Mouse (Mus musculus): ENCODE results near the gene 5031439G07Rik. TPM values are rescaled to one million over a fixed set of nuclear protein-coding genes. Genes with fewer than 3 reads are reported as not detected.
"Not testable (repeated sequence)": the region's sequence is repeated elsewhere in the genome, so short reads cannot be mapped to it uniquely, and the experiment has no call there.

The 5031439G07Rik gene
- polyA plus RNA-seq (2014; fragmentation: Nextera tagmentation; extraction: Ambion mirVana) = 4.6 and 8.1 TPM in 2 replicates

DNA sequence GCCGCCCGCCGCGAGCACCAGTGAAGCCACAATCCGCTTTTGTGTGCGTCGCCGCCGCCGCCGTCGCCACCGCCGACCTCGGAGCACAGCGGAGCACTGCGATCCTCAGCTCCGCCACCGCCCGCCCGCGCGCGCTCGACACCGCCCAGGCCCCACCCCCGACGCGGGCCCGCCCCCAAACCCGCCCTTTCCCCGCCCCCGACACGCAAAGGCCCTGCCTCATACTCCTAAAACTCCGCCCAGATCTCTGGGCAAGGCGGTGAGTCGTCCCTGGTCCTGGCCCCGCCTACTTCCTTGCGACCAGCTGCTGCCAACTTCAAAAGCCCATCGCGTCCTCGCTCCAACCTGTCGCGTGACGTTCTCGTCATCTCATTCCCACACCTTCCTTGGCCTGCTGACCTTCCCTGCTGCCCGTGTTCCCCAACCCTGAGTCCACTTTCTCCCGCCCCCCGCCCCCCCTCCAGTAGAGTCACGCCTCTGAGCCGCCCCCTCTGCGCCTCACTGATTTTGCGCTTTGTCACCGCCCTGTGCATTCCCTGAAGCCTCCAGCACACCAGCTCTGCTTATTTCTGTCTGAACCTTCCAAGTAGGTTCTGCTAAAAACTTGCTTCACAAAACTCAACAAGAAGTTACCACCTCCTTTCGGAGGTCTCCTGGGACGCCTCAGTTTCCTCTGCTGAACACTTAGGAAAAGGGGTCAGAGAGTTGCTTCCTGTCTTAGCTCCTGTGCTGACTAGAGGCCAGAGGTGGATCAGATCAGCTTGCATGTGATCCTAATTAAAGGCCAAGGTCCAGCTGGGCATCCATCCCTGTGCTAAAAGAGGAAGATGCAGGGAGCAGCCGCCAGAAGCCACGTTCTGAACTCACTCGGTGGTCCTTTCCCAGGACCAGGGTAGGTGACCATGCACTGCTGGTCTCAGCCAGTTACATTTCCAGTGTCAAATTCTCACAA is at the start of gene 5031439G07Rik:
5031439G07Rik (minus strand) TSS at position 678 of the 952 bp plus-strand sequence.
- Histone ChIP-seq H3K4me2 (peak within 1 kb of the TSS; percentile 72), H3K27ac (ENCODE audit: low read depth, low read length) (0 out of 2 replicates have a peak within 1 kb of the TSS, but pooled peaks have one; percentile 25), H3K4me1 (ENCODE audit: control insufficient read depth, insufficient read depth, low read length) (peaks cover 10% of the 10 kb centered on the region), H3K9me3 (replicated peaks; ENCODE audit: control insufficient read depth, low read length) (no peaks in the 10 kb centered on the region), H3K9ac (ENCODE audit: low read depth, low read length) (peak within 1 kb of the TSS; percentile 85), H3K27me3 (ENCODE audit: control insufficient read depth, insufficient read depth, low read length) (no peaks in the 10 kb centered on the region), H3K4me3 (ENCODE audit: low read depth, low read length) (peak within 1 kb of the TSS; percentile 74), H3K36me3 (ENCODE audit: control insufficient read depth, insufficient read depth, low read length) (no peaks in the 10 kb centered on the region)
- WGBS (ENCODE audit: insufficient replicate concordance) = under 1% methylated on average over 50 of the region's 59 CpGs
- ATAC-seq (replicated peaks; ENCODE audit: insufficient number of reproducible peaks, low FRiP score, low TSS enrichment) = peak; percentile 88

DNA sequence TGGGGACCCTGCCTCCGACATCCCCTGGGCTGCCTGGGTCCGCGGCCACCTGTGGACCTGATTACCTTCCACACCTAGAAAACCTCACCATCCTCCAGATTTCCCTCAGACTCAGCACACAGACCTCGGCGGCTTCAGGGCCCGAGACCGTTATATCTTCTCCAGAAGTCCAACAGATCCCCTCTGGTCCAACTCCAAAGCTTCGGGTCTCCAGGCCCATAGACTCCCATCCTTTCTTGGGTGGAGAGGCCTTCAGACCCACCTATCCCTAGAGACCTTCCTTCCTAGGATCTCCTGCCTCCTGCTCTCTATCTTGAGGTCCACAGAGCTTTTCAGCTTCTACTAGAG is 49.0 kb upstream of the 5031439G07Rik start:
- ATAC-seq (replicated peaks; ENCODE audit: insufficient number of reproducible peaks, low FRiP score, low TSS enrichment) = no peak
- WGBS (ENCODE audit: insufficient replicate concordance) = 5% methylated on average over 8 of the region's 8 CpGs

DNA sequence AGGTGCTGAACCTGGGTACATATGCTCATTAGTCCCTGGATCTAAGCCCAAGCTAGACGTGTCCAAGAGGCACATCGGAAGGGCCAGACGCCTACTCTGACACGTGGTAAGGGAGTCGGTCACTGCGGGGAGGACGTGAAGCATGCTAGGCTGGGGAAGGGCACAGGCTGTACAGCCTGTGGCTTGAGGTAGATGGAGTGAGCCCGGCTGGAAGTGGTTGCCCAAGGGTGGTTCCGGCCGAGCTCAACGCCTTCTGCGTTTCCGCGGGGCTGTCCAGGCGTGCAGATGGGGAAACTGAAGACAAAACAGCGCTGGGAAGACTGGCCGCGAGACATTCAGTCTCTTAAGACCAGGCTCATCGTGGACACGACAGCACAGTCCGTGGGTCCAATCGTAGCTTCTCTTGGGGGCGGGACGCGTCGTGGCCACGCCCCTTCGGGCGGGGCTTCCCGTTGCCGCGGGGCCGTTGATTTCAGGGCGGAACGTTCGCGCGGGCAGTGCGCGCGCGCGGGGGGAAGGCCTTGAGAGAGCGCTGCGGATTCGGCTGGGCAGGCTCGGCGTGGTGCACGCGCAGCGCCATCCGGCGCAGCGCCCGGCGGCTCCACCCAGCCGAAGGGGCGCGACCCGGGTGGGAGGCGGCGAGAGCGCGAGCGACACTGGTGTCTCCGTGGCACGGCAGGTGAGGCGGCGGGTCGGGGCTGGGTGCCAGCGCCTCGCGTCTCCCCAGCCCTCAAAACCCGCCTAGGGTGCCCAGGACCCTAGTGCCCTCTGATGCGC is 48.4 kb upstream of the 5031439G07Rik start:
- H3K4me1 ChIP-seq (ENCODE audit: control insufficient read depth, insufficient read depth, low read length) = peaks cover 14% of the 10 kb centered on the region
- H3K4me3 ChIP-seq (ENCODE audit: low read depth, low read length) = peak overlapping the region; percentile 79
- H3K27ac ChIP-seq (ENCODE audit: low read depth, low read length) = peak overlapping the region; percentile 24; the same call in 1 of the 2 replicates
- peak overlapping the region; percentile 87 for H3K4me2 ChIP-seq
- no peaks in the 10 kb centered on the region for H3K9me3 ChIP-seq (replicated peaks; ENCODE audit: control insufficient read depth, low read length)
- peak; percentile 96 for ATAC-seq (replicated peaks; ENCODE audit: insufficient number of reproducible peaks, low FRiP score, low TSS enrichment)
- H3K9ac ChIP-seq (ENCODE audit: low read depth, low read length) = peak overlapping the region; percentile 86
- WGBS (ENCODE audit: insufficient replicate concordance) = under 1% methylated on average over 63 of the region's 75 CpGs
- no peaks in the 10 kb centered on the region for H3K36me3 ChIP-seq (ENCODE audit: control insufficient read depth, insufficient read depth, low read length)
- H3K27me3 ChIP-seq (ENCODE audit: control insufficient read depth, insufficient read depth, low read length) = peaks cover 8% of the 10 kb centered on the region

More for the DNA sequence above, 49.0 kb upstream of the 5031439G07Rik start:
- H3K4me1 ChIP-seq (ENCODE audit: control insufficient read depth, insufficient read depth, low read length) = peaks cover 18% of the 10 kb centered on the region
- peaks cover 8% of the 10 kb centered on the region for H3K27me3 ChIP-seq (ENCODE audit: control insufficient read depth, insufficient read depth, low read length)
- H3K36me3 ChIP-seq (ENCODE audit: control insufficient read depth, insufficient read depth, low read length) = no peaks in the 10 kb centered on the region
- no peaks in the 10 kb centered on the region for H3K9me3 ChIP-seq (replicated peaks; ENCODE audit: control insufficient read depth, low read length)
- peak overlapping the region; percentile 79 for H3K4me3 ChIP-seq (ENCODE audit: low read depth, low read length)
- H3K9ac ChIP-seq (ENCODE audit: low read depth, low read length) = peak overlapping the region; percentile 86
- no peak overlapping the region for H3K27ac ChIP-seq (ENCODE audit: low read depth, low read length)
- peak overlapping the region; percentile 87 for H3K4me2 ChIP-seq

DNA sequence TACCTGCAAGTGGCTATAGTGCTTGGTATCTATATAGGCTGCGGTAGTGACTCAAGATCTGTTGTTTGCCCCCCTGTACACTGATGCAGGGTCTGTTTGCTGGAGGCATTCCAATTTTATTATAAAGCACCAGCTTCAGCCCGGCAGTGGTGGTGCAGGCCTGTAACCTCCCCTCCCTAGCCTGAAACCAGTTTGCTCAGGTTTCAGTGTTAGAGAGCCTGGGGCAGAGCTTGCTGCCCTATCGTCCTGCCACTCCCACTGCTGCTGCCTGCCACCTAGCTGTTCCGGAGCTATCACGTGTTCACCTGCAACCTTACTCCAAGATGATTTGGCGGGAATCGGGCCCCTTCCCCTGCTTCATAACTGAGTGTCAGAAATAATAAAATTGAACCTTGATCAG is 45.6 kb upstream of the 5031439G07Rik start:
- H3K4me3 ChIP-seq (ENCODE audit: low read depth, low read length); H3K9me3 ChIP-seq (replicated peaks; ENCODE audit: control insufficient read depth, low read length); H3K4me2 ChIP-seq; H3K27me3 ChIP-seq (ENCODE audit: control insufficient read depth, insufficient read depth, low read length); ATAC-seq (replicated peaks; ENCODE audit: insufficient number of reproducible peaks, low FRiP score, low TSS enrichment); H3K9ac ChIP-seq (ENCODE audit: low read depth, low read length); H3K27ac ChIP-seq (ENCODE audit: low read depth, low read length); H3K36me3 ChIP-seq (ENCODE audit: control insufficient read depth, insufficient read depth, low read length): not testable (repeated sequence)
- WGBS (ENCODE audit: insufficient replicate concordance) = 41% methylated on average over 7 of the region's 7 CpGs
- H3K4me1 ChIP-seq (ENCODE audit: control insufficient read depth, insufficient read depth, low read length) = peaks cover 10% of the 10 kb centered on the region

- no peak overlapping the region for H3K4me3 ChIP-seq (ENCODE audit: low read depth, low read length)
- H3K4me1 ChIP-seq (ENCODE audit: control insufficient read depth, insufficient read depth, low read length) = no peaks in the 10 kb centered on the region
- no peaks in the 10 kb centered on the region for H3K36me3 ChIP-seq (ENCODE audit: control insufficient read depth, insufficient read depth, low read length)
- H3K27ac ChIP-seq (ENCODE audit: low read depth, low read length) = no peak overlapping the region
- no peak for ATAC-seq (replicated peaks; ENCODE audit: insufficient number of reproducible peaks, low FRiP score, low TSS enrichment)
- H3K9me3 ChIP-seq (replicated peaks; ENCODE audit: control insufficient read depth, low read length) = no peaks in the 10 kb centered on the region
- H3K9ac ChIP-seq (ENCODE audit: low read depth, low read length) = no peak overlapping the region
- peaks cover 8% of the 10 kb centered on the region for H3K27me3 ChIP-seq (ENCODE audit: control insufficient read depth, insufficient read depth, low read length)
- no peak overlapping the region for H3K4me2 ChIP-seq
- WGBS (ENCODE audit: insufficient replicate concordance) = 80% methylated on average over 3 of the region's 3 CpGs
Observed at GRCm38 (mm10) chr15:85031866-85032265, 43.5 kb upstream of the 5031439G07Rik start.

DNA sequence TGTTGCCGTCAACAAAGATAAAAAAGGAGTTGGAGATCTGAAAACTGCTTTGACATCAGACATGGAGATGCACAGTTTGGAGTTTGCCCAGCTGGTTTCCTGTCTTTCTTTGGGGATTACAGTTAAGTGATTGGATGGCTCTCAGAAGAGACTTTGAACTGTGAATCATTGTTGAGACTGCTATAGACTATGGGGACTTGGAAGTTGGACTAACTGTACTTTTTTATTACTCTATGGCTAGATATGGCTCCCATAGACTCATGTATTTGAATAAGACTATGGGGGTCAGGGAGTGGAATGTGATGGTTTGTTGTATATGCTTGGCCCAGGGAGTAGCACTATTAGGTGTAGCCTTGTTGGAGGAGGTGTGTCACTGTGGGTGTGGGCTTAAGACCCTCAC is 42.3 kb upstream of the 5031439G07Rik start:
- H3K9ac ChIP-seq (ENCODE audit: low read depth, low read length); H3K4me2 ChIP-seq; H3K4me1 ChIP-seq (ENCODE audit: control insufficient read depth, insufficient read depth, low read length); H3K27ac ChIP-seq (ENCODE audit: low read depth, low read length); H3K36me3 ChIP-seq (ENCODE audit: control insufficient read depth, insufficient read depth, low read length); H3K4me3 ChIP-seq (ENCODE audit: low read depth, low read length); ATAC-seq (replicated peaks; ENCODE audit: insufficient number of reproducible peaks, low FRiP score, low TSS enrichment); H3K9me3 ChIP-seq (replicated peaks; ENCODE audit: control insufficient read depth, low read length); H3K27me3 ChIP-seq (ENCODE audit: control insufficient read depth, insufficient read depth, low read length): not testable (repeated sequence)
- WGBS (ENCODE audit: insufficient replicate concordance) = 43% methylated on average over 1 of the region's 1 CpGs

- not testable (repeated sequence) for H3K4me1 ChIP-seq (ENCODE audit: control insufficient read depth, insufficient read depth, low read length)
Observed at GRCm38 (mm10) chr15:85028648-85029047, 40.3 kb upstream of the 5031439G07Rik start, which contains the start of gene Fam118a. Gene Fam118a, plus strand, starts transcription at chr15:85028948.

GRCm38 (mm10) chr15:85027740-85028139 is 39.4 kb upstream of the 5031439G07Rik start:
- Histone ChIP-seq H3K27me3 (ENCODE audit: control insufficient read depth, insufficient read depth, low read length) (no peaks in the 10 kb centered on the region), H3K4me1 (ENCODE audit: control insufficient read depth, insufficient read depth, low read length) (no peaks in the 10 kb centered on the region), H3K9me3 (replicated peaks; ENCODE audit: control insufficient read depth, low read length) (no peaks in the 10 kb centered on the region), H3K27ac (ENCODE audit: low read depth, low read length) (no peak overlapping the region), H3K36me3 (ENCODE audit: control insufficient read depth, insufficient read depth, low read length) (no peaks in the 10 kb centered on the region), H3K4me3 (ENCODE audit: low read depth, low read length) (no peak overlapping the region), H3K9ac (ENCODE audit: low read depth, low read length) (no peak overlapping the region), H3K4me2 (no peak overlapping the region)
- 65% methylated on average over 4 of the region's 4 CpGs for WGBS (ENCODE audit: insufficient replicate concordance)
- ATAC-seq (replicated peaks; ENCODE audit: insufficient number of reproducible peaks, low FRiP score, low TSS enrichment) = no peak

More at GRCm38 (mm10) chr15:85028648-85029047, 40.3 kb upstream of the 5031439G07Rik start, which contains the start of gene Fam118a:
- 47% methylated on average over 1 of the region's 1 CpGs for WGBS (ENCODE audit: insufficient replicate concordance)
- H3K4me3 ChIP-seq (ENCODE audit: low read depth, low read length); H3K36me3 ChIP-seq (ENCODE audit: control insufficient read depth, insufficient read depth, low read length); H3K9me3 ChIP-seq (replicated peaks; ENCODE audit: control insufficient read depth, low read length); H3K27me3 ChIP-seq (ENCODE audit: control insufficient read depth, insufficient read depth, low read length); H3K4me2 ChIP-seq; H3K27ac ChIP-seq (ENCODE audit: low read depth, low read length); H3K9ac ChIP-seq (ENCODE audit: low read depth, low read length); ATAC-seq (replicated peaks; ENCODE audit: insufficient number of reproducible peaks, low FRiP score, low TSS enrichment): not testable (repeated sequence)

Data from heart, embryonic 11.5 days (tissue).